In genomic region chr9:67302386-67302989, GRCm38 (mm10) we compare ENCODE assay signal across 14 mouse cellular contexts.
DNase-seq lines count a peak whose midpoint lies in the region; ATAC-seq and TF ChIP-seq lines count a peak whose summit lies in the region.
"Had no signal": no experiment of that assay in that cellular context is flagged by ENCODE, and none has a peak within 500 bp of the region (broad histone marks: within the 10 kb centered on the region; RNA-seq: fewer than 3 reads in every experiment).

No protein-coding gene starts in this region.

- H3K27ac ChIP-seq in stomach, postnatal 0 days (replicated peaks) = no peak overlapping the region
- H3K27ac ChIP-seq: forebrain, embryonic 15.5 days; heart, embryonic 13.5 days had no signal

- H3K27me3 ChIP-seq in stomach, postnatal 0 days (ENCODE audit: control insufficient read depth, insufficient read depth, low read length) = no peaks in the 10 kb centered on the region
- H3K27me3 ChIP-seq: forebrain, embryonic 15.5 days; heart, embryonic 13.5 days had no signal

- no peak overlapping the region for H3K4me2 ChIP-seq in stomach, postnatal 0 days (replicated peaks; ENCODE audit: low read depth)
- H3K4me2 ChIP-seq: forebrain, embryonic 15.5 days; heart, embryonic 13.5 days had no signal

- ATAC-seq in cerebellum, adult (ENCODE audit: insufficient number of reproducible peaks, low FRiP score, low TSS enrichment) = no peak
- ATAC-seq in stomach, postnatal 0 days (ENCODE audit: low FRiP score, low TSS enrichment) = no peak
- ATAC-seq: forebrain, embryonic 15.5 days had no signal

- H3K4me1 ChIP-seq in stomach, postnatal 0 days (replicated peaks; ENCODE audit: control insufficient read depth, insufficient read depth) = no peaks in the 10 kb centered on the region
- H3K4me1 ChIP-seq: heart, embryonic 13.5 days had no signal

- H3K9me3 ChIP-seq in stomach, postnatal 0 days (ENCODE audit: control insufficient read depth, low read length) = no peaks in the 10 kb centered on the region
- H3K9me3 ChIP-seq: forebrain, embryonic 15.5 days; heart, embryonic 13.5 days had no signal

- TF ChIP-seq CTCF in stomach, postnatal 0 days (IDR thresholded peaks at IDR 0.05; ENCODE audit: low read depth) = no peak

- whole genome bisulfite sequencing in stomach, postnatal 0 days = 87% methylated on average over 10 of the region's 10 CpGs

- no peak overlapping the region for H3K4me3 ChIP-seq in stomach, postnatal 0 days (ENCODE audit: low read depth, low read length)
- H3K4me3 ChIP-seq: forebrain, embryonic 15.5 days; heart, embryonic 13.5 days had no signal

- DNase-seq in cerebellum, adult 11 months = peak; percentile 12
- DNase-seq in layer of hippocampus, adult 11-12 months (ENCODE audit: low spot score) = peak; percentile 27
- no peak for DNase-seq in layer of hippocampus, adult 9-10 months (ENCODE audit: low spot score)
- peak; percentile 24 for DNase-seq in brain, adult 2 months (ENCODE audit: low read depth, low spot score)
- DNase-seq in cerebellum, postnatal 36 days = peak; percentile 25 to 57
- no peak for DNase-seq in stomach, postnatal 0 days (ENCODE audit: low spot score)
- no peak for DNase-seq in frontal cortex, postnatal 36 days (ENCODE audit: low spot score in 2 of 2)
- DNase-seq: B cell, adult 2 months; gastrocnemius, postnatal 14 days; right cerebral cortex, postnatal 14 days; thymus, adult 2 months had no signal

- no peak for TF ChIP-seq EP300 in stomach, postnatal 0 days (optimal IDR thresholded peaks at IDR 0.05)

- no peak overlapping the region for H3K9ac ChIP-seq in stomach, postnatal 0 days (ENCODE audit: low read length)
- H3K9ac ChIP-seq: forebrain, embryonic 15.5 days; heart, embryonic 13.5 days had no signal

- peaks cover 2% of the 10 kb centered on the region; the same call in 1 of the 2 replicates for H3K36me3 ChIP-seq in stomach, postnatal 0 days (ENCODE audit: control insufficient read depth, insufficient read depth, low read length)
- H3K36me3 ChIP-seq: forebrain, embryonic 15.5 days had no signal

Comparison
In these comparisons a context has a peak if more than half of its experiments do, and no peak if none do; other contexts are left out.
1. DNase-seq: peak in cerebellum, adult 11 months (single experiment), layer of hippocampus, adult 11-12 months (single experiment), brain, adult 2 months (single experiment) and cerebellum, postnatal 36 days (2 of 2); none in layer of hippocampus, adult 9-10 months (single experiment), stomach, postnatal 0 days (single experiment) and frontal cortex, postnatal 36 days (0 of 2).